Mouse (Mus musculus) olfactory bulb, adult 2 months (tissue): ENCODE data around the gene Specc1.

Experiments used
- CTCF ChIP-seq: fragments of 200-500 bp; IDR thresholded peaks from 2 replicates; pipeline ENCODE4 v1.5.1; 2012; ENCODE audit warnings: low read depth, mild to moderate bottlenecking, low read length, moderate library complexity; ENCODE audit not compliant: insufficient read depth
- POLR2A ChIP-seq: fragments of 200-500 bp; IDR thresholded peaks from 2 replicates; pipeline ENCODE4 v1.6.1; 2012; ENCODE audit warnings: mild to moderate bottlenecking, low read depth, low read length, moderate library complexity; ENCODE audit not compliant: insufficient read depth

GRCm38 (mm10) chr11:61962684-61963083 is 6.1 kb downstream of the Specc1 start:
- TF ChIP-seq POLR2A (no peak), CTCF (no peak)
